Mouse (Mus musculus): Measurements from ENCODE around the gene Sun5. TPM values are rescaled to one million over a fixed set of nuclear protein-coding genes. Genes with fewer than 3 reads are reported as not detected.
"Not testable (repeated sequence)": the region's sequence is repeated elsewhere in the genome, so short reads cannot be mapped to it uniquely, and the experiment has no call there.

The Sun5 gene
- polyA plus RNA-seq, 1 experiment from 2014 or later, result not detected

DNA sequence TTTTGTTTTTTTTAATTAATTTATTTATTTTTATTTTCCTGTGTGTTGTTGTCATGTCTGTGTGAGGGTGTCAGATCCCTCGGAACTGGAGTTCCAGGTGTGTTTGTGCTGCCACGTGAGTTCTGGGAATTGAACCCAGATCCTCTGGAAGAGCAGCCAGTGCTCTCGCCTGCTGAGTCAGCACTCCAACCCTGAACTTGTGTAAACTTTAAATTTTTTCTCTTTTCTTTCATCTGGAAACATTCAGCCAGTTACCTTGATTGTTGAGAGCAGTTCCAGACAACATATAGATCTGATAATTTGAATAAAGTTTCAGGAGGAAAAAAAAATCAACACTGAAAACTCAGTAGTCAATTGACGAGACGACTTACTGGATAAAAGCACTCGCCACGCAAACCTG lies 42.2 kb downstream of the Sun5 start:
- ATAC-seq (ENCODE audit: low FRiP score, low TSS enrichment) (no peak), DNase-seq (no peak)
- Histone ChIP-seq H3K9me3 (ENCODE audit: control insufficient read depth, low read length) (no peaks in the 10 kb centered on the region), H3K27ac (replicated peaks; ENCODE audit: low read depth, low read length) (no peak overlapping the region), H3K4me1 (ENCODE audit: control insufficient read depth, insufficient read depth, low read length) (no peaks in the 10 kb centered on the region), H3K4me3 (replicated peaks; ENCODE audit: low read depth, low read length) (no peak overlapping the region), H3K27me3 (ENCODE audit: control insufficient read depth, insufficient read depth, low read length) (no peaks in the 10 kb centered on the region), H3K36me3 (ENCODE audit: control insufficient read depth, insufficient read depth, low read length) (no peaks in the 10 kb centered on the region), H3K9ac (replicated peaks; ENCODE audit: low read length) (no peak overlapping the region), H3K4me2 (ENCODE audit: low read length) (no peak overlapping the region)
- 87% methylated on average over 7 of the region's 7 CpGs for WGBS

DNA sequence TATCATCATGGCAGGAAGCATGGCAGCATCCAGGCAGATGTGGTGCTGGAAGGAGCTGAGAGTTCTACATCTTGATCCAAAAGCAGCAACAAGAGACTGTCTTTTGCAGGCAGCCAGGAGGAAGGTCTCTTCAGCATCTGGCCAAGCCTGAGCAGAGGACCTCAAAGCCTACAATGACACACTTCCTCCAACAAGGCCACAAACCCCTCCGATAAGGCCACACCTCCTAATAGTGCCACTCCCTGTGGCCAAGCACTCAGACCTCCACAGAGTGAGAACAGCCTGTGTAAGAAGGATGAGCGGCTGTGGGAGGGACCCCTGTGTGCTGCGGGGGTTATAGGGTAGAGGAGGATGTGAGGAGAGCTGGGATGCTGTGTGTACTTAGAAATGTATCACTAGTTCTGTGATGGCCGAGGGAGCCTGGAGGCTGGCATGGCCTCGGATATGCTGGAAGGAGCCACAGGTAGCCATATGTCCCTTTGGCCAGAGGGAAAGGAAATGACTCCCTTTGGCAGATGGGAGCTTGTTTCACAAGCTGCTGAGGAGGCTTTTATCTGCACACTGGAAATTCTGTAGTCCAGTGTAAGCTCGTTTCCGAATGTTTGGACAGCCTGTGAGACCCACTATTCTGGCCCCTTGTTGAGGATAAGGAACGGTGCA lies 43.6 kb downstream of the Sun5 start:
- DNase-seq, result no peak
- ATAC-seq (ENCODE audit: low FRiP score, low TSS enrichment), result no peak
- H3K27ac ChIP-seq (replicated peaks; ENCODE audit: low read depth, low read length), result no peak overlapping the region
- 88% methylated on average over 8 of the region's 8 CpGs for WGBS
- no peaks in the 10 kb centered on the region for H3K9me3 ChIP-seq (ENCODE audit: control insufficient read depth, low read length)
- H3K4me1 ChIP-seq (ENCODE audit: control insufficient read depth, insufficient read depth, low read length), result no peaks in the 10 kb centered on the region
- no peaks in the 10 kb centered on the region for H3K36me3 ChIP-seq (ENCODE audit: control insufficient read depth, insufficient read depth, low read length)
- H3K9ac ChIP-seq (replicated peaks; ENCODE audit: low read length), result no peak overlapping the region
- H3K4me2 ChIP-seq (ENCODE audit: low read length), result no peak overlapping the region
- H3K4me3 ChIP-seq (replicated peaks; ENCODE audit: low read depth, low read length), result no peak overlapping the region
- H3K27me3 ChIP-seq (ENCODE audit: control insufficient read depth, insufficient read depth, low read length), result no peaks in the 10 kb centered on the region

DNA sequence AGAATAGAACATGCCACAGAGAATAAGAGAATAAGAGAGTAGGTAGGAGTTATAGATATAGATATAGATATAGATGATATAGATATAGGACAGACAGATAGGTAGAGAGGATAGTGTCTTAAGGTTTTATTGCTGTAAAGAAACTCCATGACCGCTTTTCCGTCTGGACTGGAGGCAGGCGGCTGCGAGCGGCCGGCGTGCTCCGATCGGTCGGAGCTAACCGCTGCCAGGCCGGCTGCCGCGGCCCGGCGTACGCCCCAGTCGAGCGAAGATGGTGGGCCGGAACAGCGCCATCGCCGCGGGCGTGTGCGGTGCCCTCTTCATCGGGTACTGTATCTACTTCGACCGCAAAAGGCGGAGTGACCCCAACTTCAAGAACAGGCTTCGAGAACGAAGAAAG lies 45.0 kb downstream of the Sun5 start:
- H3K27ac ChIP-seq (replicated peaks; ENCODE audit: low read depth, low read length); H3K9ac ChIP-seq (replicated peaks; ENCODE audit: low read length); DNase-seq; ATAC-seq (ENCODE audit: low FRiP score, low TSS enrichment); H3K4me2 ChIP-seq (ENCODE audit: low read length); H3K9me3 ChIP-seq (ENCODE audit: control insufficient read depth, low read length); H3K36me3 ChIP-seq (ENCODE audit: control insufficient read depth, insufficient read depth, low read length); H3K4me3 ChIP-seq (replicated peaks; ENCODE audit: low read depth, low read length); H3K4me1 ChIP-seq (ENCODE audit: control insufficient read depth, insufficient read depth, low read length); H3K27me3 ChIP-seq (ENCODE audit: control insufficient read depth, insufficient read depth, low read length): not testable (repeated sequence)
- WGBS, result 72% methylated on average over 32 of the region's 32 CpGs

DNA sequence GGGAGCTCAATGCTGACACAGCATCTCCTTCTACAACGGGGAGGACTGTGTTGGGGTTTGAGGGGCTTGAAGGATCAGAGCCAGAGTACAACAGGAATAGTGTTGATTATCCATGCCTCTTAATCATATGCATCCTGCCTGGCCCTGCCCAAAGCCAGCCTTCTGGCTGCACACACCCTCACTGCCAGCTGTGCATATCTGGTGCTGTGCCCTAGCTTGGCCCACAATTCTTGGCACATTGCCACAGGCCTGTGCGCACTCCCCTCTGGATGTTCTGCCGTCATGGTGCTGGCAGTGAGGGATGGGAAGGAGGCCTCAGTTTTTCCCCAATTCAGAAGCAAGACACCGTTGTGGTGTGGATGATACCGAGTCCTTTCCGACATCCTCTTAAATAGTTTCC lies 46.3 kb downstream of the Sun5 start:
- DNase-seq (peak; percentile 75), ATAC-seq (ENCODE audit: low FRiP score, low TSS enrichment) (peak; percentile 57; the same call in 1 of the 2 replicates)
- H3K4me1 ChIP-seq (ENCODE audit: control insufficient read depth, insufficient read depth, low read length), result no peaks in the 10 kb centered on the region
- H3K4me3 ChIP-seq (replicated peaks; ENCODE audit: low read depth, low read length), result no peak overlapping the region
- no peak overlapping the region for H3K4me2 ChIP-seq (ENCODE audit: low read length)
- no peaks in the 10 kb centered on the region for H3K36me3 ChIP-seq (ENCODE audit: control insufficient read depth, insufficient read depth, low read length)
- no peak overlapping the region for H3K9ac ChIP-seq (replicated peaks; ENCODE audit: low read length)
- WGBS, result 75% methylated on average over 6 of the region's 6 CpGs
- no peaks in the 10 kb centered on the region for H3K9me3 ChIP-seq (ENCODE audit: control insufficient read depth, low read length)
- no peaks in the 10 kb centered on the region for H3K27me3 ChIP-seq (ENCODE audit: control insufficient read depth, insufficient read depth, low read length)
- H3K27ac ChIP-seq (replicated peaks; ENCODE audit: low read depth, low read length), result no peak overlapping the region

DNA sequence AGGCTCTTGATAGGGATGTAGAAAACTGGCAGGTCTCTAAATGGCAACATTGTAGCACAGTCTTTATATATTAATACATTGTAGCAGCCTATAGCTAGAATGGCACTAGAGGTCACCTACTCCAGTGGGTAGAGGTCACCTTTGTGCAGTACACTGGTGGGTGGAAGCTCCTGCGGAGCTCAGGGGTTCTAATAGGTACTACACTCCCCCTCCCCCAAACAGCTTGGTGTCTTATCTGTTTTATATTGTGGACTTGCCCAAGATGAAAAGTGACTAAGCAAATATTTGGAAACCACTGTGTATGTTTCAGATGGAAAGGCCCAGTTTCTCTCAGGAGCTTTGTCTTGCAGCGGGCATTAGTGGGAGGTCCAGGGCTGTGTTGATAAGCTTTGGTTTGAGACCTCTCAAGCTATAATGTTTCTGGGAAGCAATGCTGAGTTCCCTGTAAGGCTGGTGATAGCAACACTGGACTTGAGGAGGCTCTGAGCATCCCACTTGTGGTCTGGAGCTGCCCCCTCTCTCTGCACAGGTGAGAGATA lies 48.8 kb downstream of the Sun5 start:
- Histone ChIP-seq H3K27ac (replicated peaks; ENCODE audit: low read depth, low read length) (no peak overlapping the region), H3K4me1 (ENCODE audit: control insufficient read depth, insufficient read depth, low read length) (no peaks in the 10 kb centered on the region), H3K9ac (replicated peaks; ENCODE audit: low read length) (no peak overlapping the region), H3K27me3 (ENCODE audit: control insufficient read depth, insufficient read depth, low read length) (no peaks in the 10 kb centered on the region), H3K4me3 (replicated peaks; ENCODE audit: low read depth, low read length) (no peak overlapping the region), H3K9me3 (ENCODE audit: control insufficient read depth, low read length) (no peaks in the 10 kb centered on the region), H3K36me3 (ENCODE audit: control insufficient read depth, insufficient read depth, low read length) (no peaks in the 10 kb centered on the region), H3K4me2 (ENCODE audit: low read length) (no peak overlapping the region)
- ATAC-seq (ENCODE audit: low FRiP score, low TSS enrichment) (no peak), DNase-seq (no peak)
- WGBS, result 90% methylated on average over 2 of the region's 2 CpGs

DNA sequence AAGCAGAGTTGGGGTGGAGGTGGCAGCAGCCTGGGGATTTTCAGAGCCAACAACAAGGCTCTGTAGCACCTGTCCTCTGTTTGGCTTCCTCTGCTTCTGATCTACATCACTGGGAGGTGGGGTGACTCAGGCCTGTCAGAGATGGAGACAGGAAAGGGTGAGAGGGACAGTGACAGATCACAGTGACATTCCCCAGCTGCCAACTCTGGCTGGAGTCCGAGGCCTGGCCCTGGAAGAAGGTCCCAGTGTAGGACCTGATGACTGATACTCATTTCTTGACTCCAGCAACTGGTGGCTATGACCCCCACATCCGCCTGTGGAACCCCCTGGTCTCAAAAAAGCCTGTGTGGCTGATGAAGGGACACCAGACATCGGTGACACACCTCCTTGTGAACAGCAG lies 61.0 kb downstream of the Sun5 start:
- WGBS, result 74% methylated on average over 3 of the region's 3 CpGs
- H3K9ac ChIP-seq (replicated peaks; ENCODE audit: low read length), result no peak overlapping the region
- DNase-seq (no peak), ATAC-seq (ENCODE audit: low FRiP score, low TSS enrichment) (no peak)
- no peak overlapping the region for H3K27ac ChIP-seq (replicated peaks; ENCODE audit: low read depth, low read length)
- no peaks in the 10 kb centered on the region for H3K27me3 ChIP-seq (ENCODE audit: control insufficient read depth, insufficient read depth, low read length)
- no peaks in the 10 kb centered on the region for H3K4me1 ChIP-seq (ENCODE audit: control insufficient read depth, insufficient read depth, low read length)
- H3K4me3 ChIP-seq (replicated peaks; ENCODE audit: low read depth, low read length), result no peak overlapping the region
- no peaks in the 10 kb centered on the region for H3K36me3 ChIP-seq (ENCODE audit: control insufficient read depth, insufficient read depth, low read length)
- no peaks in the 10 kb centered on the region for H3K9me3 ChIP-seq (ENCODE audit: control insufficient read depth, low read length)
- H3K4me2 ChIP-seq (ENCODE audit: low read length), result no peak overlapping the region

DNA sequence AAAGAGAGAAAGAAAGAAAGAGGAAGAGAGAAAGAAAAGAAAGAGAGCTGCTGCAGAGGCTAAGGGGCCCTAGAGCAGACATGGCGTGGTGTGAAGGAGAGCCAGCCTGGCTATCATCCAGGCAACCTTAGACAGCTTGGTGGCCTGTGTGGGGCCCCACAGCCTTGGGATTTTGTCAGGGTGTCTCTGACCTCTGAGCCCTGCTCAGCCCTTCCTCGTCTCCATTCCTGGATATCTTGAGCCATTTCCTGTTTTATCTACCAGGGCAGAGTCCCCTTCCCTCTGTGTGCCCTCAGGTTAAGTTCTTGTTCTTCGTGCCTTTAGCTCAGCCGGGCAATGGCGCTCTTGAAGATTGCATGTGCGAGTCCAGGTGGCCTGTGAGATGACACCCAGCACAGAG lies 62.0 kb downstream of the Sun5 start:
- H3K4me1 ChIP-seq (ENCODE audit: control insufficient read depth, insufficient read depth, low read length), result no peaks in the 10 kb centered on the region
- no peak for DNase-seq
- no peak overlapping the region for H3K4me3 ChIP-seq (replicated peaks; ENCODE audit: low read depth, low read length)
- no peaks in the 10 kb centered on the region for H3K36me3 ChIP-seq (ENCODE audit: control insufficient read depth, insufficient read depth, low read length)
- no peaks in the 10 kb centered on the region for H3K27me3 ChIP-seq (ENCODE audit: control insufficient read depth, insufficient read depth, low read length)
- ATAC-seq (ENCODE audit: low FRiP score, low TSS enrichment), result no peak
- no peak overlapping the region for H3K27ac ChIP-seq (replicated peaks; ENCODE audit: low read depth, low read length)
- H3K9ac ChIP-seq (replicated peaks; ENCODE audit: low read length), result no peak overlapping the region
- H3K4me2 ChIP-seq (ENCODE audit: low read length), result no peak overlapping the region
- WGBS, result 88% methylated on average over 6 of the region's 6 CpGs
- H3K9me3 ChIP-seq (ENCODE audit: control insufficient read depth, low read length), result no peaks in the 10 kb centered on the region

DNA sequence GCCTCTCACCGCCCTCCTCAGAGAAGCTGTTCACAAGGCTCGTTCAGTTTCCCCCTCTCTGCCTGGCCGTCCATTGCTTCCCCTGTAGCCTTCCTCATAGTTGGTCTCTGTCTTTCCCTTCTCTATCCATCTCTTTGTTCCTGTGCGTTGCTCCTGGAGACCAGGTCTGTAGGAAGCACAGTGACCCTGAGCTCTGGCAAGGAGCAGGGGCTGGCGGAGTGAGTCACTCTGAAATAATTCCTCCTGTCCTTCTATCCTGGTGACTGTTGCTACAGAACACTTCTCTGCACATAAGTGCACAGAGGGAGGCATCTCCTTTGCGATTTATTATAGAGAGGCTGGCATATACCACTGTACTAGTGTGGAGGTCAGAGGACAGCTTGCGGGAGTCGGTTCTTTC lies 62.7 kb downstream of the Sun5 start:
- DNase-seq (no peak), ATAC-seq (ENCODE audit: low FRiP score, low TSS enrichment) (no peak)
- no peak overlapping the region for H3K9ac ChIP-seq (replicated peaks; ENCODE audit: low read length)
- no peaks in the 10 kb centered on the region for H3K27me3 ChIP-seq (ENCODE audit: control insufficient read depth, insufficient read depth, low read length)
- H3K9me3 ChIP-seq (ENCODE audit: control insufficient read depth, low read length), result no peaks in the 10 kb centered on the region
- H3K4me2 ChIP-seq (ENCODE audit: low read length), result no peak overlapping the region
- no peaks in the 10 kb centered on the region for H3K4me1 ChIP-seq (ENCODE audit: control insufficient read depth, insufficient read depth, low read length)
- no peak overlapping the region for H3K4me3 ChIP-seq (replicated peaks; ENCODE audit: low read depth, low read length)
- no peaks in the 10 kb centered on the region for H3K36me3 ChIP-seq (ENCODE audit: control insufficient read depth, insufficient read depth, low read length)
- no peak overlapping the region for H3K27ac ChIP-seq (replicated peaks; ENCODE audit: low read depth, low read length)
- WGBS, result 81% methylated on average over 8 of the region's 8 CpGs

DNA sequence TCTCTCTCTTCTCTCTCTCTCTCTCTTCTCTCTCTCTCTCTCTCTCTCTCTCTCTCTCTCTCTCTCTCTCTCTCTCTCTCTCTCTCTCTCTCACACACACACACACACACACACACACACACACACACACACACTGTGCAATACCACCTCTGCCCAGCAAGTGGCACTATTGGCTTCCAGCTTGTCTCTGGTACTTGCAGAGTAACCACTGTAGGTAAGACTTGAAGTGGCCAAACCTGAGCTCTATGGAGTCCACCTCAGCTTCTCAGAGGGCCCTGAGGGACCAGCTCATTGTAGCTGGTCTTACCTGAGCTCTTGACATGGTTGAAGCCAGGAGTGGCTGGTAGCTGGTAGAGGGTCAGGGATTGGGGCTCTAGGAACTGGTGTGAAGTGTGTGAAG lies 63.4 kb downstream of the Sun5 start:
- H3K4me1 ChIP-seq (ENCODE audit: control insufficient read depth, insufficient read depth, low read length); H3K4me3 ChIP-seq (replicated peaks; ENCODE audit: low read depth, low read length); H3K27ac ChIP-seq (replicated peaks; ENCODE audit: low read depth, low read length); H3K9me3 ChIP-seq (ENCODE audit: control insufficient read depth, low read length); H3K36me3 ChIP-seq (ENCODE audit: control insufficient read depth, insufficient read depth, low read length); H3K4me2 ChIP-seq (ENCODE audit: low read length); H3K27me3 ChIP-seq (ENCODE audit: control insufficient read depth, insufficient read depth, low read length); H3K9ac ChIP-seq (replicated peaks; ENCODE audit: low read length); ATAC-seq (ENCODE audit: low FRiP score, low TSS enrichment): not testable (repeated sequence)
- DNase-seq, result peak; percentile 63
